Mouse (Mus musculus) midbrain, embryonic 12.5 days (tissue): Measurements from ENCODE around the gene Tepsin. TPM values are rescaled to one million over a fixed set of nuclear protein-coding genes. Genes with fewer than 3 reads are reported as not detected.

Experiments used
- ATAC-seq: fragments of 200-750 bp; cut with Nextera tagmentation; 2 replicates; pipeline ENCODE4 v1.8.0; 2017; ENCODE audit warnings: low read depth, moderate TSS enrichment, moderate library complexity; ENCODE audit not compliant: low FRiP score
- H3K27ac ChIP-seq: fragments of 300-500 bp; sonication (generic); replicated peaks from 2 replicates; pipeline ENCODE4 v1.5.1; 2016; ENCODE audit warnings: mild to moderate bottlenecking
- H3K27me3 ChIP-seq: fragments of 300-500 bp; sonication (generic); 2 replicates; pipeline ENCODE4 v1.6.1; 2016; ENCODE audit warnings: mild to moderate bottlenecking
- H3K36me3 ChIP-seq: fragments of 300-500 bp; sonication (generic); 2 replicates; pipeline ENCODE4 v1.6.1; 2016
- H3K4me1 ChIP-seq: fragments of 300-500 bp; sonication (generic); 2 replicates; pipeline ENCODE4 v1.6.1; 2016
- H3K4me2 ChIP-seq: fragments of 300-500 bp; sonication (generic); replicated peaks from 2 replicates; pipeline ENCODE4 v1.6.1; 2016; ENCODE audit warnings: mild to moderate bottlenecking, moderate library complexity
- H3K4me3 ChIP-seq: fragments of 300-500 bp; sonication (generic); 2 replicates; pipeline ENCODE4 v1.5.1; 2016; ENCODE audit warnings: mild to moderate bottlenecking
- H3K9ac ChIP-seq: fragments of 300-500 bp; sonication (generic); replicated peaks from 2 replicates; pipeline ENCODE4 v1.6.1; 2016; ENCODE audit warnings: mild to moderate bottlenecking, moderate library complexity
- H3K9me3 ChIP-seq: fragments of 300-500 bp; sonication (generic); 2 replicates; pipeline ENCODE4 v1.6.1; 2016; ENCODE audit warnings: mild to moderate bottlenecking
- WGBS: fragments of 180-500 bp; shearing (Covaris S2); methylation state at CpG from one replicate; pipeline ENCODE4 v1.1.7; 2016; 5-methylcytosine and 5-hydroxymethylcytosine counted together
- polyA plus RNA-seq: library from polyadenylated mRNA; unstranded; fragments of >200 nt; fragmentation: Nextera tagmentation; extraction: Ambion mirVana; gene quantifications from 2 replicates; pipeline ENCODE4 v1.2.1, GENCODE M21; 2016

The Tepsin gene
- polyA plus RNA-seq, 1 experiment from 2014 or later, result 20.8 TPM

- H3K4me3 ChIP-seq, result no peak overlapping the region
- no peak overlapping the region for H3K9ac ChIP-seq
- peaks cover 99% of the 10 kb centered on the region for H3K36me3 ChIP-seq
- H3K4me1 ChIP-seq, result no peaks in the 10 kb centered on the region
- no peaks in the 10 kb centered on the region for H3K9me3 ChIP-seq
- ATAC-seq, result no peak
- no peak overlapping the region for H3K4me2 ChIP-seq
- H3K27me3 ChIP-seq, result no peaks in the 10 kb centered on the region
- no peak overlapping the region for H3K27ac ChIP-seq
- WGBS, result 91% methylated on average over 9 of the region's 9 CpGs
Observed at GRCm38 (mm10) chr11:120072986-120073647, 25.4 kb downstream of the Tepsin start.

- WGBS, result 85% methylated on average over 7 of the region's 7 CpGs
- Histone ChIP-seq H3K4me1 (no peaks in the 10 kb centered on the region), H3K9me3 (no peaks in the 10 kb centered on the region), H3K9ac (no peak overlapping the region), H3K4me3 (no peak overlapping the region), H3K4me2 (no peak overlapping the region), H3K36me3 (peaks cover 99% of the 10 kb centered on the region), H3K27ac (no peak overlapping the region), H3K27me3 (no peaks in the 10 kb centered on the region)
- no peak for ATAC-seq
Observed at GRCm38 (mm10) chr11:120071731-120072320, 26.7 kb downstream of the Tepsin start.

GRCm38 (mm10) chr11:120071065-120071464, 27.5 kb downstream of the Tepsin start:
- no peak overlapping the region; the same call in 1 of the 2 replicates for H3K9ac ChIP-seq

DNA sequence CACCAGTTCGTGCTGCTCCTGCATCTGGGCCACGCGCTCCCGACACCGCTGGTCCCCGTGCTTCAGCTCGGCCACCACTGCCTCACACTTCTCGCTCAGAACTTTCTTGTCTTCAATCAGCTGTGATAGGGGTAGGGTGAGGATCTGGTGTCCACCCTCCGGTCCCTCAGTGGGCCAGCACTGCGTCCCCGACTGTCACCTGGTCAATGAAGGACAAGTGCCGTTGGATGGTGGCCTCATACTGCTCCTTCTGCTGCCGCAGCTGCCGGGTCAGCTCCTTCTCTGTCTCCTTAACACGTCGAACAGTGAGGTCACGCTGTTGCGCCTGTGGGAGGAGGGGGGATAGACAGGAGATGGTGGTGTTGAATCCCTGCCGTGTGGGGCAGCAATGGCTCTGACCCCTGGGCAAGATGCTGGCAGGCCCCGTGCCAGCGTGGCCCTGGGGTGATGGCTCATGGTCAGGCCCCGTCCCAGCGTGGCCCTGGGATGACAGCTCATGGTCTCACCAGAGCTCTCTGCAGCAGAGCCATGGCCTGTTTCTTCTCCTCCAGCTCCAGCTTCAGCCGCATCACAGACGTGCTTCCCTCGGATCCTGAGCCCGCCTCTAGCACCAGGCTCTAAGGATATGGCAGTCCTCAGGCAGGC, 28.1 kb downstream of the Tepsin start:
- Histone ChIP-seq H3K9me3 (no peaks in the 10 kb centered on the region), H3K9ac (no peak overlapping the region; the same call in 1 of the 2 replicates), H3K36me3 (peaks cover 99% of the 10 kb centered on the region), H3K4me2 (no peak overlapping the region), H3K4me1 (no peaks in the 10 kb centered on the region), H3K27me3 (no peaks in the 10 kb centered on the region), H3K4me3 (no peak overlapping the region), H3K27ac (no peak overlapping the region)
- WGBS, result 92% methylated on average over 27 of the region's 27 CpGs
- no peak for ATAC-seq

More at GRCm38 (mm10) chr11:120071065-120071464, 27.5 kb downstream of the Tepsin start:
- H3K9me3 ChIP-seq, result no peaks in the 10 kb centered on the region
- no peaks in the 10 kb centered on the region for H3K4me1 ChIP-seq
- WGBS, result 34% methylated on average over 12 of the region's 12 CpGs
- no peaks in the 10 kb centered on the region for H3K27me3 ChIP-seq
- H3K4me2 ChIP-seq, result no peak overlapping the region
- H3K4me3 ChIP-seq, result no peak overlapping the region
- H3K36me3 ChIP-seq, result peaks cover 99% of the 10 kb centered on the region
- no peak overlapping the region for H3K27ac ChIP-seq
- no peak for ATAC-seq

DNA sequence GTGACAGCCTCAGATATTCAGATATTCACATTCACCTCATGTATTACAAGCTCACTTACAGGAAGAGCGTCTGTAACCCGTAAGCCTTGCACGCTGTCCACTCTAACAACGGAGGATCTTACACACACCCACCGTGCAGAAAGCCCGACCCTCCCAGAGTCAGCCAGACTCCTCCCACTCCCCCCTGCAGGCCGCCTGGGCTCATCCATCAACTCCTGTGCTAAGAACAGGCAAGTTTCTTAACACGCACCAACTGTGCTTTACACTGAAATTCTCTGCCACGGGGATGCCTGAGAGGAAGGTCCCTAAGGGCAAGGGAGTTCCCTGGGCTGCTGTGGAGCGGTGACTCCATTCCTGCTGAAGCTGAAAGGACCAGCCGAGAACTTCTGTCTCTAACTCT, 29.3 kb downstream of the Tepsin start:
- no peak overlapping the region for H3K27ac ChIP-seq
- H3K27me3 ChIP-seq, result no peaks in the 10 kb centered on the region
- no peaks in the 10 kb centered on the region for H3K4me1 ChIP-seq
- no peaks in the 10 kb centered on the region for H3K9me3 ChIP-seq
- no peak overlapping the region for H3K4me2 ChIP-seq
- H3K4me3 ChIP-seq, result no peak overlapping the region
- no peak overlapping the region for H3K9ac ChIP-seq
- H3K36me3 ChIP-seq, result peaks cover 100% of the 10 kb centered on the region
- no peak for ATAC-seq
- 62% methylated on average over 11 of the region's 11 CpGs for WGBS

GRCm38 (mm10) chr11:120067834-120068233, 30.7 kb downstream of the Tepsin start:
- 57% methylated on average over 16 of the region's 17 CpGs for WGBS
- Histone ChIP-seq H3K4me2 (no peak overlapping the region), H3K36me3 (peaks cover 100% of the 10 kb centered on the region), H3K4me3 (no peak overlapping the region), H3K9me3 (no peaks in the 10 kb centered on the region), H3K27ac (no peak overlapping the region), H3K9ac (no peak overlapping the region), H3K4me1 (no peaks in the 10 kb centered on the region), H3K27me3 (no peaks in the 10 kb centered on the region)
- no peak for ATAC-seq

GRCm38 (mm10) chr11:120065291-120065690, 33.2 kb downstream of the Tepsin start:
- Histone ChIP-seq H3K9ac (no peak overlapping the region), H3K4me2 (no peak overlapping the region), H3K4me3 (no peak overlapping the region), H3K4me1 (no peaks in the 10 kb centered on the region), H3K9me3 (no peaks in the 10 kb centered on the region), H3K27me3 (no peaks in the 10 kb centered on the region), H3K27ac (no peak overlapping the region), H3K36me3 (peaks cover 75% of the 10 kb centered on the region)
- WGBS, result 43% methylated on average over 10 of the region's 10 CpGs
- no peak; the same call in 1 of the 2 replicates for ATAC-seq

- no peak overlapping the region for H3K4me2 ChIP-seq
- H3K36me3 ChIP-seq, result peaks cover 69% of the 10 kb centered on the region
Observed at GRCm38 (mm10) chr11:120064668-120065040, 33.9 kb downstream of the Tepsin start.

GRCm38 (mm10) chr11:120064006-120064667, 34.4 kb downstream of the Tepsin start:
- 92% methylated on average over 11 of the region's 13 CpGs for WGBS
- H3K4me2 ChIP-seq, result no peak overlapping the region
- H3K36me3 ChIP-seq, result peaks cover 64% of the 10 kb centered on the region
- H3K4me1 ChIP-seq, result no peaks in the 10 kb centered on the region
- H3K9ac ChIP-seq, result no peak overlapping the region
- ATAC-seq, result no peak
- H3K27ac ChIP-seq, result no peak overlapping the region
- no peaks in the 10 kb centered on the region for H3K27me3 ChIP-seq
- no peak overlapping the region for H3K4me3 ChIP-seq
- H3K9me3 ChIP-seq, result no peaks in the 10 kb centered on the region

More at GRCm38 (mm10) chr11:120064668-120065040, 33.9 kb downstream of the Tepsin start:
- no peak for ATAC-seq
- Histone ChIP-seq H3K4me1 (no peaks in the 10 kb centered on the region), H3K27ac (no peak overlapping the region), H3K9ac (no peak overlapping the region), H3K27me3 (no peaks in the 10 kb centered on the region), H3K4me3 (no peak overlapping the region), H3K9me3 (no peaks in the 10 kb centered on the region)
- WGBS, result 92% methylated on average over 11 of the region's 11 CpGs

DNA sequence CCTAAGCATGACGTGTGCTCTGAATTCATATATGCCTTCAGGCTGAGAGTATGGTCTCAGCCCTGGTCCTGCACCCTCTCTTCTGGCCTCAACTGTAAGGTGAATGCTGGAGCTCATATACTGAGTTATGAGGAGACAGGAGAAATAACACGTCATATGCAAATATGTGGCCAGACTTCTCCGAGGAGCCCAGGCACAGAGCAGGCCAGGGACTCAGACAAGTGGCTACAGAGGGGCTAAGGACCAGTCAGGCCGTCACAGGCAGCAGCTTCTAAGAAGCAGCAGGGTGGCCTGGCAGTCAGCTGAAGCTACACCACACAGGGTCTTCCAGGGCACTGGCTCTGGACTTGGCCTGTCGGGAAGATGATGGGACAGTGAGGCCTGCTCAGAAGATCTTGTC, 35.2 kb downstream of the Tepsin start:
- H3K4me2 ChIP-seq, result no peak overlapping the region
- H3K4me1 ChIP-seq, result no peaks in the 10 kb centered on the region
- no peak overlapping the region for H3K9ac ChIP-seq
- peaks cover 56% of the 10 kb centered on the region for H3K36me3 ChIP-seq
- H3K9me3 ChIP-seq, result no peaks in the 10 kb centered on the region
- WGBS, result 84% methylated on average over 5 of the region's 5 CpGs
- no peaks in the 10 kb centered on the region for H3K27me3 ChIP-seq
- no peak overlapping the region for H3K4me3 ChIP-seq
- no peak overlapping the region for H3K27ac ChIP-seq
- ATAC-seq, result no peak

GRCm38 (mm10) chr11:120060634-120061033, 37.9 kb downstream of the Tepsin start:
- no peak overlapping the region for H3K4me2 ChIP-seq
- no peak overlapping the region for H3K4me3 ChIP-seq
- no peaks in the 10 kb centered on the region for H3K27me3 ChIP-seq
- H3K4me1 ChIP-seq, result no peaks in the 10 kb centered on the region
- H3K36me3 ChIP-seq, result peaks cover 29% of the 10 kb centered on the region
- H3K9me3 ChIP-seq, result no peaks in the 10 kb centered on the region
- no peak overlapping the region for H3K27ac ChIP-seq
- 91% methylated on average over 8 of the region's 8 CpGs for WGBS
- no peak overlapping the region for H3K9ac ChIP-seq
- ATAC-seq, result no peak
